Mouse (Mus musculus) spleen, embryonic (tissue): ENCODE results near the gene Gpbp1l1.

Experiments used
- CTCF ChIA-PET: fragments of 350-600 bp; sonication (Branson Sonifier 250); formaldehyde crosslinking; loops from one replicate; lab custom pipeline; 2022; lab: Charles Lee

The Gpbp1l1 gene

DNA sequence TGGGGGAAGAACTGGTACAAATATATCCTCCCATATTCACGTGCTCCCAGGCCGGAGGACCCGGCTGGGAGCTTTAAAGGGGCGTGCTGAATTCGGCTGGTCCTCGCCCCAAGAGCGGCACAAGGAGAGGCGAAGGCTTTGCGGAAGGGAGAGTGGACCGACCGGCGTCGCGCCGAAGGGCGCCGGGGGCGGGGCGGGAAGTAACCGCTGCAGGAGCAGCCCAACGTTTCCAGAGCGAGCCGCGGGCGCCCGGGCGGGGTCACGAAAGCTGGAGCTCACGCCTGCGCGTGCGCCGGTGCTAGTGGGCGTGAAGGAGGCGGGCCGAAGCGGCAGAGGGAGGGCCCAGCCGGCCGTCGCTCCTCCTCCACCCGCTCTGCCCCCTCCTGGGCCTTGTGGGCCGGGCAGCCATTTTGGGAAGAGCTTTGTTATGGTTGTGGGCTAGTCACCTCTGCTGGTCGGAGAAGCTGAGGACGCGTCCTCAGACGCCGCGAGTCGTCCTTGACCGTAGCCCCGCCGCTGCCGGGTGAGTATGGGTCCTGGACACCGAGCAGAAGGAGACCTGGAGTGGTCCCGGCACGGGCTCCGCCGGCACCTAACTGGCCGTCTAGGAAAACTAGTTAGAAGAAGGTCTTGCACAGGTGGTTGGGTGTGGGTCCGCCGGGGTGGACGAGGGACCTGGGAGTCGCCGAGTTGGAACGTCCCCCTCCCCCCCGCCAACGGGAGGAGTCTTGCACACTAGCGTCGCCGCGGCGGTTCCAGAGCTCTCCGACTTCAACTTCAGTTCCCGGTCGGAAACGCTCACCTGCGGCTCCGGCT, at the start of gene Gpbp1l1:
Gpbp1l1 (plus strand) TSS at position 353 of the 816 bp plus-strand sequence.
- CTCF ChIA-PET, result interaction anchor here (0.6 to 0.7 kb wide), 3 partner anchors 29 to 411 kb away, joined by 3 to 4 read pairs (median 3); no protein-coding TSS in a partner anchor

DNA sequence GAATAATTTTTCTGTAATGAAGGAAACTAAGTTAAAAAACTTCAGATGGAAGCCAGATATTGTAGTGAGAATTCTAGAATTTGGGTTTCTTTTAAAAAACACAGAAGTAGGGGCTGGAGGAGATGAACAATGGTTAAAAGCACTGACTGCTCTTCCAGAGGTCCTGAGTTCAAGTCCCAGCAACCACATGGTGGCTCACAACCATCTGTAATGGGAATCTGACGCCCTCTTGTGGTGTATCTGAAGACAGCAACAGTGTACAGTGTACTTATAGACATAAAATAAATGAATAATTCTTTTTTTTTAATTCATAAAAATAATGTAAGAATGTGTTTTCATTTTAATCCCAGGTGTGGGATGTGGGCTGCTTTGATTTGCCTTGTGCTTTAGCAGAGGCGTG, 26.3 kb upstream of the Gpbp1l1 start:
- CTCF ChIA-PET, result no interaction called here

DNA sequence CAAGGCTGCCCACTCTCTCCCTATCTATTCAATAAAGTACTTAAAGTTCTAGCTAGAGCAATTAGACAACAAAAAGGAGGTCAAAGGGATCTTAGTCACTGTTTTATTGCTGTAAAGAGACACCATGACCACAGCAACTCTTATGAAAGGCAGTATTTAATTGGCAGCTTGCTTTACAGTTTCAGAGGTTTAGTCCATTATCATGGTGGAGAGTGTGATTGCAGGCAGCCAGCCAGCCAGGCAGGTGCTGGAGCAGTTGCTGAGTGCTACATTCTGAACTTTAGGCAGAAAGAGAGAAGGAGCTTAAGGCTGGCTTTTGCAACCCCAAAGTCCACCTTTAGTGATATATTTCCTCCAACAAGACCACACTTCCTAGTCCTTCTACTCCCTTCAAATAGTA, 21.1 kb upstream of the Gpbp1l1 start:
- CTCF ChIA-PET, result no interaction called here

DNA sequence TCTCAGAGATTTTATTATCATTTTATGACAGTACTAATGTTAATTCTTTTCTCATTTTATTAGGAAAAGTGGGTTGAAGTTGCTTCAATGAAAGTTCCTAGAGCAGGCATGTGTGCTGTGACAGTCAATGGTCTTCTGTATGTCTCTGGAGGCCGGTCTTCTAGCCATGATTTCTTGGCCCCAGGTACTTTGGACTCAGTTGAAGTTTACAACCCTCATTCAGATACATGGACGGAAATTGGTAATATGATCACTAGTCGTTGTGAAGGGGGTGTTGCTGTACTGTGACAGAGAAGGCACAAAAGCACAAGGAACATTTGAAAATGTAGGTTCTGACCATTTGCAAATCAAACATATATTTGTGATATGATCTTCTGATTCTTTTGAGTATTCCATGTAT, 19.7 kb upstream of the Gpbp1l1 start:
- CTCF ChIA-PET, result no interaction called here

DNA sequence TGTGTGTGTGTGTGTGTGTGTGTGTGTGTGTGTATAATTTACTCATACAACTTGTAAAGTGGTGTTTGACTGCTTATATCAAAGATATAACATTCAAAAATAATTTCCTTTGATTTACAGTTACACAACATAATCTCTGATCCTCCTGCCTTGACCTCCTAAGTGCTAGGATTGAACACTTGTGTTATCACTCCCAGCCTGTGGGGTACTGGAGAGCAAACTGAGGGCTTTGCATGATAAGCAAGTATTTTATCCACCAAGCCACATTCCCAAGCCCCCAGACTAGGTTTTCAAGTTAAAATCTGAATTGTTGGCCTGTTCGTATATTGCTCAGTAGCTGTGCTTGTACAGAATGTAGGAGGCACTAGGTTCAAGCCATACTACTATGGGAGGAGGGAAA, 7.0 kb upstream of the Gpbp1l1 start:
- CTCF ChIA-PET, result no interaction called here

DNA sequence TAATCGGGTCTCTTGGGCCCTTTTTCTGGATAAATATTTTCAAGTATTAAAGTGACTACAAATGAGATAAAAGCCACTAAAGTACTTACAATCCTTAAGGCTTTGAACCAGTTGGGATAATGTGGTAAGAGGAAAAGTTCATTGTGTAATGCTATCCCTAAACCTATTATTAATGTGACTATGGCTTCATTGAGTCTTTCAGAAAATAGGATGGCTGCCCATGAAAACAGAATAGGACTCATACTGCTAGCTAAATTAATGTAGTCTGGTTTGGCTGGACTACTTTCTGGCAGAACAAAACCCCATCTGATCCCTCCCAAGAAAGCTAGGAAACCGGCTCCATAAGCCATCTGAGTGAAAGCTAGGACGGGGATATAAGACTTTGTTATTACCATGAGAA, 4.4 kb upstream of the Gpbp1l1 start:
- CTCF ChIA-PET, result no interaction called here

DNA sequence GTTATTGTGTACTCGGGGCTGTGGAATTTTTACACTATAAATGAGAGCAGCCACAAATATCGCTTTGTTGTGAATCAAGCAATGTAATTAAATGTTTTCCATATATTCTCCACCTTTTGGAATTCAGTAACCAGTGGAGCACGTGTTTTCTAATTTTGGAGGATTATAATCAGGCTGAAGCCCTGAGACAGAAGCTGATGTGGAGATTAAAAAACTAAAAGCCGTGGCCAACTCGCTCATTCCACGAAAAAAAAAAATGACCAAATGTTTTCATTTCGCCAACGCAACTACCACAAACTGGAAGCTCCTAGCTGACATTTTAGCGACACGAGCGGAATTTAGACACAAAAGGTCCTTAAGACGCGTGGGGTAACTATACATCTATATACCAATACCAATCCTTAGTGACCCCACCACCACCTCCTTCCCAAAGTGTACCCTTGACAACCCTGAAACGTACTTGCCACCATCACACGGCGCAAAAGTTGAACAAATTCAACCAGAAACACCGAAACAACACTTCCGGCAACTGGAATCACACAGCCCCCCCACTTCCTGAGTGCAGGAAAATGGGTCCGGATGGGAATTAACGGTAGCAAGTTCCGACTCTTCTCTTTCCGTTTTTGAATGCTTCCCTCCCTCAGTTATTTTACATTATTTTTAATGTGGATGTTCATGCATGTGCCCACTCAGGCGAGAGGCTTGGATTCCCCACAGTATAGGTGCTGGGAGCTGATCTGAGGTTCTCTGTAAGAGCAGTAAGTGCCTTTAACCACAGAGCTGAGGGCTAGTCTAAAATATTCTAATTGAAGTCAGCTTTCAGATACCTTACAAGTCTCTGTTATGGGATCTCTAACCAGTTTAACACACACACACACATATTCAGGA, 1.8 kb upstream of the Gpbp1l1 start, which contains the start of gene Tmem69:
Tmem69 (minus strand) TSS at position 524 of the 888 bp plus-strand sequence.
- CTCF ChIA-PET, result no interaction called here

DNA sequence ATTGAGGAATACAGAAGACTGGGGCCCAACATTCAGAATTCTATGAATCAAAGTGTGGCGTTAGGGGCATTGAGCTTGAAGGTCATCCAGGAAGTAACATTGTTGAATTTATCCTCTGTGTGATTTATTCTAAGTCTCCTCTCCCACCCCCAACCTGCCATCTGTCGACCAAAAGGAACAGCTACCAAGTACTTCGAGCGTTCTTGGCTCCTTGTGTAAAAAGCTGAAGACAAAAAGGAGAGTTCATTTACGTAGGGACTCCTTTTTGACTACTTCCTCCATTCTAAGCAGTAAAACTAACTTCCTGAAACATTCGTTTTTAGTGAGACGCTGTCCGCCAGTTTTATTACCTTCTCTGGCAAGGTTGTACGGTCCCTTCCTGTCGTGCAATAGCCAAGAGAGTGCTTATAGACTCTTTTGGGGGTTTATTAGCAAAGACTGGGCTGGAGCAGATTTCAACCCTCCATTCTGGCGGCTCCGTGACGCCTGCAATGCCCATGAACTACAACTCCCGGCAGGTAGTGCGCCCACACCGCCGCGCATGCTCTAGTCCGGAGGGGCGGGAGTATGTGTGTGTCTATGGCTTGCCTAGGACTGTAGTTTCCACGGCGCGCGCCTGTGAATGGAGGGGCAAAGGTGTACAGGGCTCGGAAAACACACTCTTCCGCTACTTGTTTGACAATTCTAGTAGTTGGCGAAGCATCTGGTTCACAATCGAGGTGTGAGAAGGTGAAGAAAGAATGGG, 725 bp upstream of the Gpbp1l1 start:
- CTCF ChIA-PET, result interaction anchor here (0.6 kb wide), 1 partner anchor 310 kb away, joined by 3 read pairs; no protein-coding TSS in a partner anchor

DNA sequence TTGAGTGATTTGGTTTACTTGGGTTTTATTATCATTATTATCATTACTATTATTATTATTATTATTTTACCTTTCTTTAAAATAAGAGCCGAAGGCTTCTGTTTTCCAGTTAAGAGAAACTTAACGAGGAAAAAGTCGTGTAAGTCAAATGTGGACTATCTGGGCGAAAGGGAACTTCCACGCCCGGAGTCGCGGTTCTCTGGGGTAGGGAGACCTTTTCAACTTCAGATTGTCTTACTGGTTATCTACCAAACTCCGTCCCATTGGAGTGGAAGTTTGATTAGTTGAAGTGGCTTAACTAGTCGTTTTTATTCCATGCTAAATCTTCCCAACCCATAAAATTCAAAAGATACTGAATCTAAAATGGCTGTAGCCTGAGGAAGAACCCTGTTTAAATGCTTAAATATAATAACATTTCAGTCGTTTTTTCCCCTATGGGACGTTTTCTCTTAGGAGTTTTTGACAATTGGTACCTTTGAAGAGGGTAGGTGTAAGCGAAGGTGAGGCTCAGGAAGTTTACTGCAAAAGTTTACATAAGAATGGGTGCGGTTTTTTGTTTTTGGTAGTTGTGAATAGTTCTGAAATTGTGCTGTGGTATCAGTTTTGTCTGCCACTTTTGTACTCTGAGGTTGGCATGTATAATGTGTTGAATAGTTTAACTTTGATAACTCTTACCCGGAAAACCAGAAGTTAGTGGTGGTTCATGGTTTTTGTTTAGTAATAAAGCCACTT, 859 bp downstream of the Gpbp1l1 start:
- CTCF ChIA-PET, result interaction anchor here (0.6 kb wide), 1 partner anchor 30 kb away, joined by 4 read pairs; no protein-coding TSS in a partner anchor

DNA sequence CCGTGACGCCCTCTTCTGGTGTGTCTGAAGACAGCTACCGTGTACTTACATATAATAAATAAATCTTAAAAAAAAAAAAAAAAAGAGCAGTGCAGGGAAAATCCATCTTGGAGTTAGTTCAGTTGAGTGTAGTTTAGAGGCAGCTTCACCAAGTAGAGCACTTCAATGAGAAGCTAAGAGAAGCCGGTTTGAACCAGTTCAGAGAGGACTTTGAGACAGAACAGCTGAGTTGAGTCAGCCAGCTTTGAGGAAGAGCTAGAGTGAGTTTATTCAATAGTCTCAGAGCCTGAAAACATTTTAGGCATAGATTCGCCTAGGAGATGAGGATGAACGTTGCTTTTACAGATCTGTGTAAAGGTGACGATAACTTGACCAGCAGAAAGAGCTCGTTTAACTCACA, 38.3 kb downstream of the Gpbp1l1 start:
- CTCF ChIA-PET, result no interaction called here

DNA sequence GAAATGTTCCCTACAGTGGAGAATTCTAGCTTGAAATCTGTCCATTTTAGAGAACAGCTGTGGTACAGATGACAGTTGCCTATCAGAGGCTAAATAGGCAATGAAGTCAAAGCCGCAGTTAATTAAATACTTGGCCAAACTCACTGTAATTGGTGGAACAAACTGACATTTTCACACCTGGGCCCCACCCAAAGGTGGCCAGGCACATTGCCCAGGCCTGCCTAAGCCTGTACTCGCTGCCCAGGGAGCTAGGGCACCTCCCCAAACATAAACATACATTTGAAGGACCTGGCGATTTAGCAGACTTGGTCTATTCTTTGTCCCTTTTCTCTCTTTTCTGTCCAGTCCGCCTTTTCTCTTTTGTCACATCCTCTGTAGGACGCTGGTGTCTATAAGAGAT, 38.9 kb downstream of the Gpbp1l1 start, which contains the start of gene Ccdc17:
Ccdc17 (plus strand) TSS at position 276 of the 400 bp plus-strand sequence.
- CTCF ChIA-PET, result no interaction called here

DNA sequence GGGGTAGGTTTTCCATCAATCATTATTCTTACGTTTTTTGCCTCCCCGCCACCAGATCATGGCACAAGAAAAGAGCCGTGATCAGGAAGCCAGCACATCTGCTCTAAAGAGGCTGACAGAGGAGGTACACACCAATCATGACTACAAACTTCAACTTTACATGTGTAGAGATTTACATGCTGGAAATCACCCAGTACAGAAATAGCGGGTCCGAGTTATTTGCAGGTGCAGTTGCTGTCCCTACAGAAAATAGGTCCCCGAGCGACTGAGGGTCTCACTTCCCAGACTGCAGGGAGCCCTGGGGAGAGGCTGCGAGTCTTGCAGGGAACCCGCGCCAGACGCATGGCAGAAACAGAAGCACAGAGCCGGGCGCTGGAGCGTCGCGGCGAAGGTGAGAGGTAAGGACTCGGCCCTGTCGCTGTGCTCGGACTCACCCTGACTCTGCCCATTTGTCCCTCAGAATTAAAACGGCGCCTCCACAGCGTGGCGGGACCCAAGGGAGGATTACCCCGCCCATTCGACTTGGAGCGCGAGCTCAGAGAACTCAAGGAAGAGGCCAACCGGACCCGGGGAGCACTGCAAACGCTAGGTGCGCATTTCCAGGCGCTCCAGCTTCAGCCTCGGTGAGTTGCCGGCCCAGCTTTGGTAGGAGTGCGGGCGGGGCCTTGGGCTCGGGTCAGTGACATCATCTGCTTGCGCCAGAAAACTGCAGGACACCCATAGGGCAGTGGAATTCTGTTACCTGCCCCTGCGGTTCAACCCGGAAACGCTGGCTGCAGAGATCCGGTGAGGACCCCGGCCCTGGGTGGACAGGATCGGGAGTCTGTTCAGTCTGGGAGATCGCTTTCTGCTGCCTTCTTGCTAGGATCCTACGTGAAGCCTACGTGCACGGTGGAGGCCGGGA, 39.8 kb downstream of the Gpbp1l1 start:
- CTCF ChIA-PET, result no interaction called here

DNA sequence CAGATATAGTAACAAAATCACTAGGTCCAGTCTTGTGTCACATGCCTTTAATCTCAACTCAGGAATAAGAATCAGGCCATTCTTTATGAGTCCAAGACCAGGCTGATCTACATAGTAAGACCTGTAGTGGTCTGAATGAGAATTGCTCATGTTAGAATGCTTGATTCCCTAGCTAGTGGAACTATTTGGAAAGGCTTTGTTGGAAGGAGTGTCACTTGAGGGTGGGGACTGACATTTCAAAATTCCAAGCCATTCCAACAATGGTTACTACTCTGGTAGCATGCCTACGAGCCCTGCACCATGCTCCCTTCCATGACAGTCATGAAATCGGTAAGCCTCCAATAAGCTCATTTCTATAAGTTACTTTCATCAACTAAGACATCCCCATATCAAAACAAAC, 55.2 kb downstream of the Gpbp1l1 start:
- CTCF ChIA-PET, result no interaction called here

DNA sequence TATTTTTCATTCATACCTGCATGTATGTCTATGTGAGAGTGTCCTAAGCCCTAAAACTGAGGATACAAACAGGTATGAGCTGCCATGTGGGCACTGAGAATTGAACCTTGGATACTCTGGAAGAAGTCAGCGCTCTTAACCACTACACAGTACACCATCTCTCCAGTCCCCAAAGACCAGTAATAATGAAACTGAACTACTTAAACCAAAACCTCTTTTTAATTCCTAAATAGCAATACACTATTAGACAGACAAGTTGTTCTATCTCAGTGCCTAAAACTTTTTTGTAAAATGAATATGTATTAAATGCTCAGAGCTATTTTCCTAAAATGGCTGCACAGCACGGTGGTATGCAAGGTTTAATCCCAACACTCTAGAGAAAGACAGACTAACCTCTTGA, 57.8 kb downstream of the Gpbp1l1 start:
- CTCF ChIA-PET, result no interaction called here

DNA sequence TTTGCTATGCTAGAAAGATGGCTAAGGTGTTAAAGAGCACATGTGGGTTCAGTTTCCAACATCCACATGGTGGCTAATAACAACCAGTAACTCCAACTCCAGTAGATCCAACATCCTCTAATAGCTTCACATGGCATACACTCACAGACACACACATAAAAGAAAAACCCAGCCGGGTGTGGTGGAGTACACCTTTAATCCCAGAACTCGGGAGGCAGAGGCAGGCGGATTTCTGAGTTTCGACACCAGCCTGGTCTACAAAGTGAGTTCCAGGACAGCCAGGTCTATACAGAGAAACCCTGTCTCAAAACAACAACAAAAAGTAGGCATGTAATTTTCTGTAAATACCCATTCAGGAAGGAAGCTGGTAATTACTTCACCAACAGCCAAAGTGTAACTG, 67.4 kb downstream of the Gpbp1l1 start:
- CTCF ChIA-PET, result no interaction called here

DNA sequence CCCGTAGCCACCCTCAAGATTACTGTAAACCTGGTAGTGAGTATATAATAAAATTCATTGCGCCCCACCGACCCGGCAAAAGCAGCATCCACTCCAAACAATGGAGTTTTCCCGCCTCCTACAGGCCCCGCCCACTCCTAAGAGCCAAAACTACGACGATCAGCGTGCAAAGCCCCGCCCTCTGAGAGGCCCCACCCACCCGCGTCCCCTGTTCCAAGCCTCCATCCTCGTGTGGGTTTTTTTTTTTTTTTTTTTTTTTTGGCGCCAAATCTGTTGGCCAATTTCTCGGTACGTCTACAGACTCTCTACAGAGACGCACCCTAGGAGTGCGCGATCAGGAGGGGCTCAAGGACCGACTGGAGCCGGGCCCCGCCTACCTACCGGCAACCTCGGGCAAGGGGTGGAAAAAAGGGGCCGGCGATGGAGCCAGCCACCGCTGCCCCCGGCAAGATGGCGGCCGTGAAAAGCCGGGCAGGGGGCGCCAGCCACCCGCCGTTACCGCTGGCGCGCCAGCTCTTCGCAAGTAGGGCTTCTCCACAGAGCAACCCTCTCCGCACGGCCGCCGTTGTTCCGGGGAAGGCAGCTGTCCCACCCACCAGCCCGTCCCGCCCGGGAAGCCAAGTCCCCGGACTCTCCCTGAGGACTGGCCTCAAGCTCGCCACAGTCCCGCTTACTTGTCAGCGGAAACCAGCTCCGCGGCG, 69.3 kb downstream of the Gpbp1l1 start:
- CTCF ChIA-PET, result interaction anchor here (0.7 kb wide), 2 partner anchors 40 to 60 kb away, joined by 4 to 5 read pairs; no protein-coding TSS in a partner anchor

DNA sequence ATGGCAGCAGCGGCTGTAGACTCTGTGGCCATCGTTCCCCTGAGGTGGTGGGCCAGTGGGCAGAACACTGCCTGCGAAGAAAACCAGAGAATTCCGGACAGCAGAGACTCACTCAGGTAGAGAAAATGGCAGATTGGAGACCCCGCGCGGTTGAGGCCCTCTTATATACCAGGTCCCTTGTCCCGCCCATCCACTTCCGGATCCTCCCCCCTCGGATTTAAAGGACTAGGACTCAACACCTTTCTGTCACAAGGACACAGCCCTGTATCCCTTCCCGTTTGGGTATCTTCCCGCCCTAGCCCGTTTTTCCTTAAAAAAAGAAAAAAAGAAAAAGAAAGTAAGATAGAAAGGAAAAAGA, 69.9 kb downstream of the Gpbp1l1 start:
- CTCF ChIA-PET, result no interaction called here

DNA sequence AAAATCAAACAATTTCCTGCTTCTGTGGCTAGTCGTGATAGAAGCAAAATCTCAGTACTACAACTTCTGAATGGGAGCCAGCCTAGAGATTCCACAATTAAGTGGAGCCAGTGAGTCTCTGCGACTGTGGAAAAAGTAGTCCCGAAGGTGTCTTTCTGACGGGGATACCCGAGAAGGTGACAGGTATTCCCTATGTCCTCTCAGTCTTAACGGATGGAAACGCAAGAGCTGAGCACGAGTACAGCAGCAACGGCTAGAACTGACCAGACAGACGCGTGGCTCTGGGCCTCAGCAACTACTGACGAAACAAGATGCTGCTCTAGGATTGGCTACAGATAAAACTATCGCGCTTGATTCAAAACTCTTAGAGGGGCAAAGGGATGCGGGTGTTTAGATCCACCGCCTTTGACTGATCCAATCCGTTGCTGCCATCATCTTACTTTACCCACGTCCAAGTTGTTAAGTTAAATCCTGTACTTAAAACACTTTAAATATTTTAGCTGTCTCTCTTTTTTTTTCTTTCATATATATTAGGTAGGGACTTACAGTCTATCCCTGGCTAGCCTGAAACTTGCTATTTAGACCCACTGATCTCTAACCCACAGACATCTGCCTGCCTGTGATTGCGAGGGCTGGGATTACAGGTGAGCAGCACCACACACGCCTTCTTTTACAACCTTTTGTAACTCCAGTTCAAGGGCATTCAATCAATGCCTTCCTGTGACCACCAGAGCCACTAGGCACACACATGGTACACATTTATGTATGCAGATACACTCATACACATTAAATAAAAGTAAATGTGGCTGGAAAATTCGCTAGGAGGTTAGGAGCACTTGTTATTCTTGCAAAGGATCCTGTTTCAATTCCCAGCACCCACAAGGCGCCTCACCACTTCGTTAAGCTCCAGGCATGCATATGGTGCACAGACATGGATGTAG, 70.5 kb downstream of the Gpbp1l1 start, which contains the start of gene Nasp:
Nasp (minus strand) TSS at position 220 of the 941 bp plus-strand sequence.
- CTCF ChIA-PET, result no interaction called here
